Mouse (Mus musculus) testis, adult 2 months (tissue): ENCODE data around the gene Pnp2.
"Not testable (repeated sequence)": the region's sequence is repeated elsewhere in the genome, so short reads cannot be mapped to it uniquely, and the experiment has no call there.

Experiments used
- CTCF ChIP-seq: fragments of 200-500 bp; IDR thresholded peaks from 2 replicates; pipeline ENCODE4 v1.5.1; 2012; ENCODE audit warnings: low read depth, mild to moderate bottlenecking, inconsistent platforms, low read length, moderate library complexity; ENCODE audit not compliant: control insufficient read depth, insufficient read depth, insufficient replicate concordance
- POLR2A ChIP-seq: fragments of 200-500 bp; IDR thresholded peaks from 2 replicates; pipeline ENCODE4 v1.6.1; 2012; ENCODE audit warnings: low read depth, mild to moderate bottlenecking, inconsistent platforms, low read length, moderate library complexity; ENCODE audit not compliant: control insufficient read depth

DNA sequence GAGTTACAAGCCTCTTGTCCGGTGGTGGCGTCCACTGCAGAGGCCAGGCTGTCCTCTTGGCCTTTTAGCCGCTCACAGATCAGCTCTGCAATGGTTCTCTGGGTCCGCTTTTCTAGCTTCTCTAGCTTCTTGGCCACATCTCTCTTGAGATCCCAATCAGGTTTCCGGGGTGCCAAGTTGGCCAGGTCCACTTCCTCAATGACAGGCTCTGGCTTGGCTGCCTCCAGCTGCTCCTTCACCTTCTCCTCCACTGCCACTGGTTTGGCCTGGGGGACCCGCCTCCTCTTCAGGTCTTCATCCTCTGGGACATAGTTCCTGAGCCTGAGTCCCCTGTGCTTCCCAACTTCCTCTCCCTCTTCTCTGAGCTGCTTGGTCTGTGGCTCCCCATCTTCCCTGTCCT lies 22.7 kb downstream of the Pnp2 start:
- not testable (repeated sequence) for TF ChIP-seq POLR2A, CTCF
